Mouse (Mus musculus) ES-Bruce4 (cell line): ENCODE measurements around the gene Cst6.

Experiments used
- CTCF ChIP-seq: IDR thresholded peaks from one replicate; pipeline ENCODE4 v1.8.1; 2011; ENCODE audit warnings: low read depth, low read length
- EP300 ChIP-seq: IDR thresholded peaks from 2 replicates; pipeline ENCODE4 v1.6.1; 2011; ENCODE audit warnings: low read depth, low read length; ENCODE audit not compliant: insufficient read depth
- POLR2A ChIP-seq: IDR thresholded peaks from one replicate; pipeline ENCODE4 v1.8.1; 2011; ENCODE audit warnings: low read length; ENCODE audit not compliant: insufficient read depth

DNA sequence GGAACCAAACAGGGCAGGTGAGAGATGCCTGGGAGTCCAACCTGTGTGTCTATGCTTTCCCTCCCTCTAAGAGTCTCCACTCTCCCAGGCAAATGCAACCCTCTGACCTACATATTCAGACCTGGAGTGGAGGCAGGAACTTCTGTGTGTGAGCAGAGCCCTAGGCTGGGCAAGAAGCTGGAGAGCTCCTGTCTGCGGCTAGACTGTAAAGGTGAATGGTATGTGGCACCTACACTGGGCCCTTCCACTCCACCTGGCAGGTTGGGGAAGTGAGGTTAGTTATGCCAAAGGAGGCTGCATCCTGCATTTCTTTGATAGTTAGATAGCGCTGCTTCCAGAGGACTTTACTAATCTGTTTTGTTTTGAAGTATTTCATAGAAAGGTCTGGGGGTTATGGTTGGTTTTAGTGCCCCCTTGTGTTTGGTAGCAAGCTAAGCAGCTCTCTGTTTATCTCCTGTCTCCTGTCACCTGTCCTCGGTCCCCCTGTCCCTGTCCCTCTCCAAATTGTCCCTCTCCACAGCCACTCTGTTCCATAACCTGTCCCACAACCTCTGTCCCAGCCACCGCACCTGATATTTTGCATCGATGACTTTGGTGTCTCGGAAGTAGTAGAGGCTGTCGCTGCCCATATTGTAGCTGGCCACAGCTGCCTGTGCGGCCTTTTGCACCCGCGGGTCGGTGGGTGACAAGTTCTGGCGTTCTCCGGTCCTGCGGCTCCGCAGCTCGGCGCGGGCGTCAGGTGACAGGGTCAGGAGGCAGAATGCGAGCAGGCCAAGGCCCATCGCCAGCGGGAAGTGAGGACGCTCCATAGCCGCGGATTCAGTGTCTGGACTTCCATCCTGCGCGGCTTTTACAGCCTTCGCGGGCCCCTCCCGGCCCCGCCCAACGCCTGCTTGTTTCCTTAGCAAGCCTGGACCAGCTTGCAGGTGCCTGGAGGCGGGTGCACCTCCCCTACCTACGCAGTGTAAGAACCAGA is 560 bp downstream of the Cst6 start:
- TF ChIP-seq CTCF (peak; percentile 20), POLR2A (no peak), EP300 (no peak)
